Mouse (Mus musculus) heart, embryonic 14.5 days (tissue): ENCODE results near the gene Snrpe. TPM values are rescaled to one million over a fixed set of nuclear protein-coding genes. Genes with fewer than 3 reads are reported as not detected.

Experiments
- ATAC-seq: fragments of 200-750 bp; cut with Nextera tagmentation; 2 replicates; pipeline ENCODE4 v1.8.0; 2017; ENCODE audit warnings: low read depth, moderate TSS enrichment; ENCODE audit not compliant: insufficient number of reproducible peaks, insufficient read depth, low FRiP score
- H3K27ac ChIP-seq, 2 experiments: fragments of 200-500 bp in 1 of 2; fragments of 300-500 bp in 1 of 2; sonication (generic) in 1 of 2; replicated peaks in 1 of 2; 2 replicates each; pipeline ENCODE4 v1.5.1; 2012 to 2014; ENCODE audit warnings: low read depth in 2 of 2, low read length in 2 of 2, control low read depth in 1 of 2, mild to moderate bottlenecking in 1 of 2, mixed read lengths in 1 of 2; ENCODE audit not compliant: control insufficient read depth in 1 of 2, insufficient read depth in 1 of 2
- H3K27me3 ChIP-seq: fragments of 300-500 bp; sonication (generic); 2 replicates; pipeline ENCODE4 v1.6.1; 2014; ENCODE audit warnings: mild to moderate bottlenecking, low read length, control low read depth; ENCODE audit not compliant: control insufficient read depth, insufficient read depth
- H3K36me3 ChIP-seq: fragments of 300-500 bp; sonication (generic); 2 replicates; pipeline ENCODE4 v1.6.1; 2014; ENCODE audit warnings: mild to moderate bottlenecking, control low read depth, low read length, mixed read lengths; ENCODE audit not compliant: control insufficient read depth, insufficient read depth
- H3K4me1 ChIP-seq, 2 experiments: fragments of 200-500 bp in 1 of 2; fragments of 300-500 bp in 1 of 2; sonication (generic) in 1 of 2; 2 replicates each; pipeline ENCODE4 v1.6.1; 2012 to 2014; ENCODE audit warnings: low read length in 2 of 2, control low read depth in 1 of 2, mixed read lengths in 1 of 2; ENCODE audit not compliant: control insufficient read depth in 2 of 2, insufficient read depth in 2 of 2
- H3K4me2 ChIP-seq: fragments of 300-500 bp; sonication (generic); 2 replicates; pipeline ENCODE4 v1.6.1; 2014; ENCODE audit warnings: mild to moderate bottlenecking, low read length
- H3K4me3 ChIP-seq, 2 experiments: fragments of 200-500 bp in 1 of 2; fragments of 300-500 bp in 1 of 2; sonication (generic) in 1 of 2; 2 replicates each; pipeline ENCODE4 v1.5.1; 2012 to 2014; ENCODE audit warnings: low read length in 2 of 2, mild to moderate bottlenecking in 2 of 2, control low read depth in 1 of 2, low read depth in 1 of 2, moderate library complexity in 1 of 2; ENCODE audit not compliant: control insufficient read depth in 1 of 2, insufficient read depth in 1 of 2
- H3K9ac ChIP-seq: fragments of 300-500 bp; sonication (generic); 2 replicates; pipeline ENCODE4 v1.6.1; 2014; ENCODE audit warnings: mild to moderate bottlenecking, low read length
- H3K9me3 ChIP-seq: fragments of 300-500 bp; sonication (generic); 2 replicates; pipeline ENCODE4 v1.6.1; 2016; ENCODE audit warnings: low read length, control low read depth; ENCODE audit not compliant: control insufficient read depth
- WGBS: fragments of 180-500 bp; shearing (Covaris S2); extraction: QIAGEN DNeasy Blood & Tissue Kit; methylation state at CpG from one replicate; pipeline ENCODE4 v1.1.7; 2014; 5-methylcytosine and 5-hydroxymethylcytosine counted together
- polyA plus RNA-seq: library from polyadenylated mRNA; unstranded; fragments of >200 nt; fragmentation: Nextera tagmentation; extraction: Ambion mirVana; gene quantifications from 2 replicates; pipeline ENCODE4 v1.2.1, GENCODE M21; 2014

Snrpe gene
- polyA plus RNA-seq, 1 experiment from 2014 or later, result 493 TPM

DNA sequence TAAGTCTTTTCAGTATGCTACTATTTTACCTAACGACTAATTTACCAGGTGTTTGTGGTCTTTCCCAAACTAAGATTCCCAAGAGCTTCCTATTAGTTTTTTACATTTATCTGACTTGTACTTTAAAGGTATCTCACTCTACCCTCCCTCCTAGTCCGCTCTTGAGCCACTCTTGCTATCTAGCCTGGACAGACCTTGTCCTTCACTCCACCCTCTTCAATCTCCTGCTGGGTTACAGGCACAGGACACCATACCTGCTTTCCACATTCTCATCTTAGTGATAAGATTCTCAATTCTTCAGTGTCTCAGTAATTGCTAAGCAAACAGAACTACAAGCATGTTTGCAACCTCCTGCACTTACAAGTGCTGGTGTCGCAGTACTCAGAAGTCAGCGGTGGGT, 6.9 kb downstream of the Snrpe start:
- Histone ChIP-seq H3K9me3 (no peaks in the 10 kb centered on the region), H3K4me3 (no peak overlapping the region), H3K36me3 (peaks cover 72% of the 10 kb centered on the region), H3K27me3 (no peaks in the 10 kb centered on the region), H3K4me1 (no peaks in the 10 kb centered on the region), H3K27ac (no peak overlapping the region), H3K4me2 (no peak overlapping the region), H3K9ac (no peak overlapping the region)
- ATAC-seq, result no peak
- WGBS, result 85% methylated on average over 4 of the region's 4 CpGs

DNA sequence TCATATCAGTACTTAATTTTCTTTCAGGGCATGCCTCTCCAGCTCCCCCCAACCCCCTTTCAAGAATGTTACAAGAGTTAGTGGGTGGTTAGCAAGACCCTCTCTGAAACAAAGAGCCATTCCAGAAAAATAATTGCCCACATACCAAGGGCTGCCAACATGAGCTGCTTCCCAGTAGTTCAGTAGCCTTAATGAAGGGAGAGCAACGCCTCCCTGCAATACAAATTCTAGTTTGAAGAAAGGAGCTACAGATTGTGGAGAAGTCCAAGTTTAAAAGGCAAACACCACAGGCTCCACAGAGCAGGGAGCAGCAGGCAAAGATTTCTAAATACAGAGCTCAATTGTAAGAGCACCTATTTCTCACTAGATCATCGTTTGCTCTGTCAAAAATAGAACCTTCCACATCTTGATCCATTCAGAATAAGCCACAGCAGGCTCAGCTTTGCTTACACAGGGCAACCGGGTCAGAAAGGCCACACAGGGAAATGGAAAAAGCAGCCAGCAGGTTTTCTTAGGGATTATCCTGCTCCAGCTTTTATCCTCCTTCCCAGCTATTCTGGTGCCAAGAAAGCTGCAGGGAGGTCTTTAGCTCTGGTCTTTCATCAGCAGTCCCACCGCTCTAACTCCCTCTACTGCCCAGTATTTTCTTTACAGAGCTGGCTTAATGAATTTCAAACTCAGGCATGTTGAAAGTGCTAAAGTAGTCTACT, 13.6 kb downstream of the Snrpe start:
- no peaks in the 10 kb centered on the region for H3K9me3 ChIP-seq
- H3K4me1 ChIP-seq, result no peaks in the 10 kb centered on the region
- H3K9ac ChIP-seq, result no peak overlapping the region
- no peak overlapping the region for H3K27ac ChIP-seq
- 16% methylated on average over 4 of the region's 4 CpGs for WGBS
- ATAC-seq, result no peak
- no peak overlapping the region for H3K4me3 ChIP-seq
- H3K27me3 ChIP-seq, result no peaks in the 10 kb centered on the region
- H3K36me3 ChIP-seq, result peaks cover 5% of the 10 kb centered on the region; the same call in 1 of the 2 replicates
- no peak overlapping the region for H3K4me2 ChIP-seq

GRCm38 (mm10) chr1:133585995-133586537, 24.0 kb downstream of the Snrpe start:
- no peaks in the 10 kb centered on the region for H3K36me3 ChIP-seq
- no peak for ATAC-seq
- H3K9me3 ChIP-seq, result no peaks in the 10 kb centered on the region
- no peak overlapping the region for H3K27ac ChIP-seq
- 64% methylated on average over 6 of the region's 6 CpGs for WGBS
- H3K4me2 ChIP-seq, result no peak overlapping the region
- no peaks in the 10 kb centered on the region for H3K27me3 ChIP-seq
- H3K4me1 ChIP-seq, result no peaks in the 10 kb centered on the region; a peak in 1 of 4 replicates
- H3K9ac ChIP-seq, result no peak overlapping the region
- H3K4me3 ChIP-seq, result no peak overlapping the region

DNA sequence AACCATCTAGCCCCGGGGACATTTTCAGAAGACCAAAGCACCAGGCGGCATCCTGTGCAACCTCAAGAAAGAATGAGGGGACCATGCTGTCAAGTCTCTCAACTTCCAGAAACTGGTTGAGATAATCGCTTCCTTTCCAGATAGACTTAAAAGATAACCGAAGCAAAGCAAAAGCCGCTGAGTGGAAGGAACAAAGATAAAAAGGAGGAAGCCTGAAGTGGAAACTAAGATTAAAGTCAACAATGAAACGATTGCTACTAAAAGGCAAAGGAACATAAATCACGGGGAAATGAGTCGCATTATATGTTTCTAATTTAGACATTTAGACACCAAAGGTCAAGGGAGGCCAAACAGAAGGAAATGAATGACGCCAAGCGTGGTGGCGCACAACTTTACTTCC, 38.8 kb downstream of the Snrpe start:
- Histone ChIP-seq H3K9me3 (peaks cover 14% of the 10 kb centered on the region), H3K36me3 (no peaks in the 10 kb centered on the region), H3K9ac (no peak overlapping the region), H3K27me3 (no peaks in the 10 kb centered on the region), H3K4me2 (no peak overlapping the region), H3K4me3 (no peak overlapping the region), H3K4me1 (no peaks in the 10 kb centered on the region), H3K27ac (no peak overlapping the region)
- no peak for ATAC-seq
- WGBS, result 61% methylated on average over 11 of the region's 11 CpGs

Other genes with a start within 250 kb of the Snrpe start
- gene Etnk2, start 246.7 kb downstream of the Snrpe start, polyA plus RNA-seq, result 0.85 and 1.6 TPM in 2 replicates
- 3.5 and 5.2 TPM in 2 replicates for gene Sox13, start 185.9 kb downstream of the Snrpe start, polyA plus RNA-seq
- not detected in 2 replicates for gene Zbed6, start 50.6 kb upstream of the Snrpe start, polyA plus RNA-seq
- 6.9 and 8.0 TPM in 2 replicates for gene Gm38394, start 51.0 kb upstream of the Snrpe start, polyA plus RNA-seq
- 0.44 and 0.45 TPM in 2 replicates for gene Lax1, start 79.8 kb upstream of the Snrpe start, polyA plus RNA-seq
- 18.7 and 21.3 TPM in 2 replicates for gene Atp2b4, start 190.8 kb upstream of the Snrpe start, polyA plus RNA-seq